Mouse (Mus musculus): ENCODE data around the gene Snrpa1.

DNA sequence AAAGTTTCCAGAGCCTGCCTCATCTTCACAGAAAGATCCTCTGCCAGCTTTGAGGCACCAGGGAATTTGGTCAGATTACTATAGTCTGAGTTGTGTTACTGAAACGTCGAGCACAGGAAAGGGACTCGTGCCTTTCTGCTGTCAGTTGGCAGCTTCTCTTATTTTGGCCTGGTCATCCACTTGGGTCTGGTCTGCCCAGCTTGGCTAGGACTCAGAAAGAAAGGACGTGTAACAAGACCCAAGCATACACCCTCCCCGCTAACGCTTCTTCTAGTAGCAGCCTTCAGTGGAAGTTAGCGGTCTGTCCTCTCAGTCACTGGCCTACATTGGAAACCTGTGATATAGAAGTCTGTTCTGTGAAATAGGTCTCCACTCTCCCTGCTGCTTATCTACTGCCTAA lies 25.7 kb downstream of the Snrpa1 start:
- TF ChIP-seq POLR2A (IDR thresholded peaks at IDR 0.05; ENCODE audit: borderline replicate concordance, low read depth, low read length), result no peak
- no peak for TF ChIP-seq CTCF (IDR thresholded peaks at IDR 0.05; ENCODE audit: low read depth, low read length)

Data from bone marrow macrophage, adult 2 months (primary cell).